Mouse (Mus musculus): ENCODE data around the gene Aatk. TPM values are rescaled to one million over a fixed set of nuclear protein-coding genes. Genes with fewer than 3 reads are reported as not detected.

Aatk gene
- total RNA-seq, 2 experiments from 2014 or later: 205 to 215 TPM

- no peak for DNase-seq (ENCODE audit: low spot score in 2 of 2)
Observed at GRCm38 (mm10) chr11:119997351-119997750, 49.6 kb downstream of the Aatk start.

GRCm38 (mm10) chr11:119991338-119991678, 55.7 kb downstream of the Aatk start:
- DNase-seq (ENCODE audit: low spot score in 2 of 2): peak; percentile 94 to 97

GRCm38 (mm10) chr11:119990658-119991337, 56.2 kb downstream of the Aatk start:
- peak in 1 of 2 experiments; percentile 62 for DNase-seq (ENCODE audit: low spot score in 2 of 2)

- peak; percentile 49 to 68 for DNase-seq (ENCODE audit: low spot score in 2 of 2)
Observed at GRCm38 (mm10) chr11:119989115-119989564, 57.8 kb downstream of the Aatk start.

GRCm38 (mm10) chr11:119988391-119988790, 58.6 kb downstream of the Aatk start:
- no peak for DNase-seq (ENCODE audit: low spot score in 2 of 2)

- DNase-seq (ENCODE audit: low spot score in 2 of 2): no peak
Observed at GRCm38 (mm10) chr11:119987876-119988275, 59.1 kb downstream of the Aatk start.

- no peak for DNase-seq (ENCODE audit: low spot score in 2 of 2)
Observed at GRCm38 (mm10) chr11:119986751-119987425, 60.1 kb downstream of the Aatk start.

GRCm38 (mm10) chr11:119983151-119983550, 63.8 kb downstream of the Aatk start:
- DNase-seq (ENCODE audit: low spot score in 2 of 2): no peak

- no peak for DNase-seq (ENCODE audit: low spot score in 2 of 2)
Observed at GRCm38 (mm10) chr11:119982236-119982635, 64.7 kb downstream of the Aatk start.

GRCm38 (mm10) chr11:119981769-119982168, 65.2 kb downstream of the Aatk start:
- DNase-seq (ENCODE audit: low spot score in 2 of 2): no peak

GRCm38 (mm10) chr11:119979596-119980385, 67.2 kb downstream of the Aatk start:
- no peak for DNase-seq (ENCODE audit: low spot score in 2 of 2)

- no peak for DNase-seq (ENCODE audit: low spot score in 2 of 2)
Observed at GRCm38 (mm10) chr11:119978701-119979100, 68.3 kb downstream of the Aatk start.

GRCm38 (mm10) chr11:119975739-119976501, 71.0 kb downstream of the Aatk start:
- no peak for DNase-seq (ENCODE audit: low spot score in 2 of 2)

- no peak for DNase-seq (ENCODE audit: low spot score in 2 of 2)
Observed at GRCm38 (mm10) chr11:119973789-119974188, 73.2 kb downstream of the Aatk start.

- DNase-seq (ENCODE audit: low spot score in 2 of 2): no peak
Observed at GRCm38 (mm10) chr11:119970021-119970851, 76.7 kb downstream of the Aatk start.

GRCm38 (mm10) chr11:119967892-119968291, 79.1 kb downstream of the Aatk start:
- DNase-seq (ENCODE audit: low spot score in 2 of 2): no peak

- DNase-seq (ENCODE audit: low spot score in 2 of 2): no peak
Observed at GRCm38 (mm10) chr11:119967401-119967800, 79.6 kb downstream of the Aatk start.

GRCm38 (mm10) chr11:119966294-119966693, 80.7 kb downstream of the Aatk start:
- DNase-seq (ENCODE audit: low spot score in 2 of 2): no peak

- DNase-seq (ENCODE audit: low spot score in 2 of 2): no peak
Observed at GRCm38 (mm10) chr11:119965053-119965452, 81.9 kb downstream of the Aatk start.

GRCm38 (mm10) chr11:119961511-119961910, 85.5 kb downstream of the Aatk start:
- peak in 1 of 2 experiments; percentile 58 for DNase-seq (ENCODE audit: low spot score in 2 of 2)

All from layer of hippocampus, adult 18-20 months (tissue).